Mouse (Mus musculus) T-helper 17 cell (primary cell): ENCODE data around the gene 4632433K11Rik.

ENCODE experiments used
- in situ Hi-C, 2 experiments: fragments of 300-600 bp; cut with MboI, MseI; formaldehyde crosslinking; loops; 1 replicate in 1 of 2; 2 replicates in 1 of 2; pipeline ENCODE4 v1.15.1; 2025; ENCODE audit warnings: high pct_unique_total_duplicates in 2 of 2

4632433K11Rik gene

GRCm38 (mm10) chr7:5019576-5019975 lies 14.3 kb upstream of the 4632433K11Rik start:
- in situ Hi-C loops, result loop anchor here (5.0 to 10.0 kb wide), 3 partner anchors 102 to 1315 kb away; partner anchors contain the start of genes Rps9 (in 1 of the 2), Zfp628 (in 1 of the 2) and Zfp787 (in 1 of the 2)

GRCm38 (mm10) chr7:5020000-5020681 lies 13.8 kb upstream of the 4632433K11Rik start, which contains the start of the genes Zfp865 and Ccdc106:
TSS of gene Zfp865 (plus strand) at chr7:5020376.
TSS of gene Ccdc106 (plus strand) at chr7:5020553.
- in situ Hi-C loops, result loop anchor here (5.0 to 10.0 kb wide), 3 partner anchors 103 to 1315 kb away; partner anchors contain the start of genes Rps9 (in 1 of the 2), Zfp628 (in 1 of the 2) and Zfp787 (in 1 of the 2)

- in situ Hi-C loops, result no loop called here
Observed at GRCm38 (mm10) chr7:5020685-5021084, 13.2 kb upstream of the 4632433K11Rik start.

GRCm38 (mm10) chr7:5021197-5021596 lies 12.7 kb upstream of the 4632433K11Rik start:
- in situ Hi-C loops, result no loop called here

GRCm38 (mm10) chr7:5029543-5029942 lies 4.4 kb upstream of the 4632433K11Rik start:
- in situ Hi-C loops, result no loop called here

GRCm38 (mm10) chr7:5029946-5030345 lies 4.0 kb upstream of the 4632433K11Rik start:
- in situ Hi-C loops, result no loop called here

GRCm38 (mm10) chr7:5030554-5031275 lies 3.2 kb upstream of the 4632433K11Rik start:
- in situ Hi-C loops, result no loop called here

GRCm38 (mm10) chr7:5031496-5031895 lies 2.4 kb upstream of the 4632433K11Rik start:
- in situ Hi-C loops, result no loop called here

- in situ Hi-C loops, result no loop called here
Observed at GRCm38 (mm10) chr7:5035628-5036027, 1.7 kb downstream of the 4632433K11Rik start.

GRCm38 (mm10) chr7:5036136-5036535 lies 2.2 kb downstream of the 4632433K11Rik start:
- in situ Hi-C loops, result no loop called here

- in situ Hi-C loops, result no loop called here
Observed at GRCm38 (mm10) chr7:5037026-5037425, 3.1 kb downstream of the 4632433K11Rik start.

GRCm38 (mm10) chr7:5037467-5037866 lies 3.5 kb downstream of the 4632433K11Rik start:
- in situ Hi-C loops, result no loop called here

- in situ Hi-C loops, result no loop called here
Observed at GRCm38 (mm10) chr7:5038109-5038732, 4.3 kb downstream of the 4632433K11Rik start, which contains the start of gene Zfp784. TSS of gene Zfp784 (minus strand) at chr7:5038446.

GRCm38 (mm10) chr7:5038940-5039339 lies 5.0 kb downstream of the 4632433K11Rik start:
- in situ Hi-C loops, result no loop called here

GRCm38 (mm10) chr7:5044981-5045380 lies 11.1 kb downstream of the 4632433K11Rik start:
- in situ Hi-C loops, result no loop called here

GRCm38 (mm10) chr7:5046112-5046511 lies 12.2 kb downstream of the 4632433K11Rik start:
- in situ Hi-C loops, result no loop called here

- in situ Hi-C loops, result no loop called here
Observed at GRCm38 (mm10) chr7:5047313-5047712, 13.4 kb downstream of the 4632433K11Rik start.

GRCm38 (mm10) chr7:5051193-5052192 lies 17.6 kb downstream of the 4632433K11Rik start, which contains the start of gene Zfp580:
TSS of gene Zfp580 (plus strand) at chr7:5051538.
- in situ Hi-C loops, result loop anchor here (5.0 to 25.0 kb wide), 4 partner anchors 109 to 1389 kb away; partner anchors contain the start of genes Leng1 (in 1 of the 2), Zfp444 (in 1 of the 2), Zfp667 (in 1 of the 2) and Zfp787 (in 1 of the 2)

- in situ Hi-C loops, result loop anchor here (5.0 to 25.0 kb wide), 4 partner anchors 110 to 1390 kb away; partner anchors contain the start of genes Leng1 (in 1 of the 2), Zfp444 (in 1 of the 2), Zfp667 (in 1 of the 2) and Zfp787 (in 1 of the 2)
Observed at GRCm38 (mm10) chr7:5052438-5052837, 18.5 kb downstream of the 4632433K11Rik start.

GRCm38 (mm10) chr7:5052931-5053343 lies 19.0 kb downstream of the 4632433K11Rik start:
- in situ Hi-C loops, result loop anchor here (5.0 to 25.0 kb wide), 4 partner anchors 111 to 1391 kb away; partner anchors contain the start of genes Leng1 (in 1 of the 2), Zfp444 (in 1 of the 2), Zfp667 (in 1 of the 2) and Zfp787 (in 1 of the 2)
